Mouse (Mus musculus): ENCODE measurements around the gene Phb2.

DNA sequence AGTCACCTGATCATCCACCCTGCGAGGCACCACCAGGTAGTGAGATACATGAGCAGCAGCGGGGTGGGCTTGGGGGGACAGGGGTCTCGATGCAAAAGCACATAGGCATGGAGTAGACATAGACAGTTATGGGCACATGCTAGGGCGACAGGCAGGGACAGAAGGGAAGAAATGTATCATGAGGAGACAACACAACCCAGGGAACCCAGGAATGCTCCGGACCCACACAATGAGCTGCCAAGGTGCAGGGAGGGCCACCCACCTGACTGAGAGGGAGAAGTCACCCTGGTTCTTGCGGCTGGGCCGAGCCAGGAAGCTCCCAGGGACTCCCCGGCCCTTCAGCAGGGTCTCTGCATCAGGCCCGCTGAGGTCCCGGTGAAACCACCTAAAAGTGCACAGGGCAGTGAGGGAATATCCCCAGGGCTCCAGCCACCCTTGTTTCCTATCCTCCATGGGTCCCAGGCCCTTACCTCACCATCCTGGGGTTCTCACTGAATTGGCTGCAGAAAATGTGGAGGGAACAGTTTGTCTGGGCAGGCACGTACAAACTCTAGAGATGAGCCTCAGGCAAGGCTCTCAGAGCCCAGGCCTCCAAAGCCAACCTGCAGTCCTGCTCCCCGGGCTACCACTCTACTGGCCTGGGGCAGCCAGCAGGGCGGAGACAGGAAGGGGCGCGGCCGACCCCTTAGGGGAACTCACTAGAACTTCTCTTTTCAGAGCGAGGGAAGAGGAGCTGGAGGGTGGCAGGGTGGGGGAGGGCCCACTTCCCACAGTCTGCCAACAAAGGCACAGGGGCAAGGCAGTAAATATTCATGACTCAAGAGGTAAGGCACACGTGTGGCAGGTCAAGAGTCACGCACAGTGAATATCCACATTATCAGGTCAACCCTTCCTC lies 20.6 kb downstream of the Phb2 start:
- TF ChIP-seq CTCF (IDR thresholded peaks at IDR 0.05; ENCODE audit: low read depth, low read length): no peak
- TF ChIP-seq POLR2A (IDR thresholded peaks at IDR 0.05; ENCODE audit: extremely low read depth, insufficient read depth, low read length): 0 out of 2 replicates have a peak, but pooled peaks have one; percentile 18

All from liver, adult 2 months (tissue).